Mouse (Mus musculus): ENCODE measurements around the gene Usp25. TPM values are rescaled to one million over a fixed set of nuclear protein-coding genes. Genes with fewer than 3 reads are reported as not detected.

The Usp25 gene
- polyA plus RNA-seq, 1 experiment from 2014 or later, result 41.7 TPM

DNA sequence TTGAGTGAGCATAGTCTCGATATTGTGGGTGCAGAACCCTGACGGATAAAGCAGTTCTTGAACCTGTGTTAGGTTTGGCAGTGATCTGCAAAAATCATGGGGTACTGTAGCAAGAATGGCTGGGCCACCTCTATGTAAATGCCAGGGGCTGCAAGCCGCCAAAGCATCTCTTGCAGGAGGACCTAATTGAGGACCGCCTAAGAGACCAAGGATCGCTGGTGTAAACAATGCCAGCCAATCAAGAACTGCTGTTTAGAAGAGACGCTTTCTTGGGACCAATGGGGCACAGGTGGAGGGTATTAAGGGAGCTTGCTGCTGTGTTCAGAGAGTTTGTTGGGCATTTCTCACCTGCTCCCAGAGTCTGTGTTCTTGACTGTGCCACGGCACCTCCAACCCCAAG, 127.1 kb downstream of the Usp25 start:
- no peak for DNase-seq (ENCODE audit: low spot score)

DNA sequence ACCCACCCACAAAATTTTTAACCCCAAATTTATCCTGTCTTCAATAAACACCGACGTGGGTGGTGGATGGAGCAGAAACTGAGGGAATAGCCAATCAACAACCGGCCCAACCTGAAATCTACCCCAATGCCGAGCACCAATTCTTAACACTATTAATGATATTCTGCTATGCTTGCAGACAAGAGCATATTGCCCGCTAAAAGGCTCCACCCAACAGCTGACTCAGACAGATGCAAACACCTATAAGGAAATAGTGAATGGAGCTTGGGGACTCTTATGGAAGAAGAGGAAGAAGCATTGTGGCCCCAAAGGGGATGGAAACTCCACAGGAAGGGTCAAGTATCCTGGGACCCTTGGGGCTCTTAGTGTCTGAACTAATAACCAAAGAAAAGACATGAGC, 133.3 kb downstream of the Usp25 start:
- DNase-seq (ENCODE audit: low spot score), result no peak

DNA sequence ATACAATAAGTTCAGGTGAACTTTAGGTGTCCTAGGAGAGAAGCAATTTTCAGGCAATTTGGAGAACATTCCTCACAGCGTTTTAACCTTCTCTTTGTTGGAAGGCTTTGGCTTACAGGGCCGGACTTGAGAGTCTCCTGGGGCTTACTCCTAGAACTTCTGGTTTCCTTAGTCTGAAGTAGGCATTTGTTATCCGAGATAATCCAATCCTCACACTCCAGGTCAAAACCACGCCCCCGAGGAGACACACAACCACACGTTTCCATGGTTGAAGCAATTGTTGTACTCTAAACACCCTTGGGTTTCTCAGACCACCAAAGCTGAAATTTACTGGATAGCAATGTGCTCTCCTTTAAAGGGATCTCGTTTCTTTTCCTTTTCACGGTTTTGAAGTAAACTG, 136.8 kb downstream of the Usp25 start:
- no peak for DNase-seq (ENCODE audit: low spot score)

DNA sequence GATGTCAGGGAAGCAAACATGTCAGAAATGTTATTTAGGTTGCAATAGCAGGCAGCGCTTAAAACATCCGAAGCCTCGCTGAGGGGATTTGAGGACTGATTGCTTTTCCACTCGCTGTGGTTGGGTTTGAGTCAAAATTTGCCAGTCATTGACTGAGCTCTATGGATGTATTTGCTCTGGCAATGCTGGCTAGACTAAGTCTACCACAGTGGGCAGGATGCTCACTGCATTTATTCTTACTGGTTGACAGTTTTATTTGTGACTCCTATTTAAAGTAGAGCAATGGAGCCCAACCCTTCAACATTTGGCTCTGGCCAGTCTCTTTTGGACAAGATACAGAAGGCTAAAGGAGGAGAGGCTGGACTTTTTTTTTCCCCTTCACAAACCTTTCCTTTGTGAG, 137.4 kb downstream of the Usp25 start:
- DNase-seq (ENCODE audit: low spot score), result no peak

DNA sequence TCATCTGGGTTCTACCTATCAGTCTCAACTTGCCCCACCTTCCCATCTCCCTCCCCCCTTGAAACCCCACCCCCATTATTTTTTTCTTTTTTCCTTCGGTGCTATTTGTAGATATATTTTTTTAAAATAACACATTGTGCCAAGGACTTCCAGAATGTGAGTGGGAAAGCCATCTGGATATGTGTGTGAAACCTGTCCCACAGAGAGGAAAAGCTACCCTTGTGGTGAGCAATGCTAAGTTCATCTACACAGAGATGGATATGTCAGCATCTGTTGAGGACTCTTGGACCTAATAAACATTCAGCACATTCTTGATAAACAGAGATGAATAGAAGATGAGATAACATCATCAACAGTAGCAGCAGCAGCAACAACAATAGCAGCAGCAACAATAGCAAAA, 138.8 kb downstream of the Usp25 start:
- DNase-seq (ENCODE audit: low spot score), result no peak

DNA sequence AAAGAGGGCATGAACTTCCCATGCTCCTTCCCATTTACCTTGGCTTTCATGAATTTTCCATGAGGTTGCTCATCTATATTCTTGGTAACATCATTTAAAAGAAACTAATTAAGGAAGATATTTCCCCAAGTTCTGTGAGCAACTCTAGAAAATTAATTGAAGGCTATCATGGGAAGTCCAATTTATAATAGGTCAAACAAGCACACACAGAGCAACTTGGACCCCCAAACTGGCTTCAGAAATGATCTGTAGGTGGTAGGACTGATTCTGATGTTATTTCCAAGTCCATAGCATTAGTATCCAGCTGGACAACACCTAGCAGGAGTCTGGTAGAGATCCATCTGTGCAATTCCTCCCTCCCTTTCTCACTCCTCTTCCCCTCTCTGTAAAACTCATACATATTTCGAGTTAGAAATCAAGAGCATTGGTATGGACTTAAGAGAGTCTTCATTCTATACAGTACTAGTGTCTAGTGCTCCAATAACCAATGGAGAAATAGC, 139.8 kb downstream of the Usp25 start:
- DNase-seq (ENCODE audit: low spot score), result no peak

DNA sequence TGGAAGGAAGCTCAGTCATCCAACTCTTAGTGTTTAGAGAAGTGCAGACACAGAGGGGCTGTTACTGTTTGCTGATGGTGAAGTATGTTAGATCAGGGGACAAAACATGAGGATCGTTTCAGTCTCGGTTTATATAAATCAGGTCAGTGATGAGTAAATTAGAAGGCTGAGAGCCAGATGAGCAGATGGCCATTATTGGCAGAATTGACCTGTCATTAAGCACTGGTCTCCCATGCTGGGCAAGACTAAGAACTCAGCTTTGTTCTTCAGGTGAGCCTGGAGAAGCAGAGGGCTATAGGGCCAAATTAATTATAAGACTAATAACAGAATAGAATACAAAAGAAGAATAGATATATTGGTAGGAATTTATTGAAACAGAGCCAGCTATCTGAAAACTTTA, 140.3 kb downstream of the Usp25 start:
- no peak for DNase-seq (ENCODE audit: low spot score)

DNA sequence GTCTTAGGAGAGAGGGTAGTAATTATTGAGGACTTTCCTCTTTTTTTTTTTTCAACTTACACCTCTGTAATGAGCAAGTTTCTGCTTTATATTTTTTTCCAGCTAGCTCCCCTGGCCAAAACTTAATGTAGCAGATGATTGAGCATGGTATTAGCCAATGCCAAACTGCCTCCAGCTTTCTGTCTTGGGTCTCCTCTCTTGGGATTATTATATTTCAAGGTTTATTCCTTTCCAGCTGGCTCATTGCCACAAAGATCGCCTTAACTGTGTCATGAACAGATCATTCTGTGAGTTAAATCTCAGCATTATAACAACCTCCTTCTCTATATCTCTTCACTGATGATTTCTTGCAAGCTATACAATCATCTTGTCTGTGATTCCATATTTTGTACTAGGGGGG, 141.3 kb downstream of the Usp25 start:
- DNase-seq (ENCODE audit: low spot score), result no peak

Data from thymus, postnatal 0 days (tissue).